Mouse (Mus musculus): ENCODE measurements around the gene Fars2.

- TF ChIP-seq CTCF (IDR thresholded peaks at IDR 0.05; ENCODE audit: control insufficient read depth, insufficient read depth, insufficient replicate concordance, low read depth, low read length) (no peak), POLR2A (IDR thresholded peaks at IDR 0.05; ENCODE audit: control insufficient read depth, low read depth, low read length) (no peak)
Measured at GRCm38 (mm10) chr13:36589092-36589491, 471.9 kb downstream of the Fars2 start.

Data from testis, adult 2 months (tissue).